Mouse (Mus musculus) lung, postnatal 0 days (tissue): ENCODE measurements around the gene Arhgap10. TPM values are rescaled to one million over a fixed set of nuclear protein-coding genes. Genes with fewer than 3 reads are reported as not detected.

Experiments used
- ATAC-seq: fragments of 200-750 bp; cut with Nextera tagmentation; 2 replicates; pipeline ENCODE4 v1.8.0; 2017; ENCODE audit warnings: moderate library complexity
- DNase-seq: peaks from one replicate; pipeline ENCODE4 v3.0.0-alpha.2; 2016; ENCODE audit warnings: low spot score
- H3K27ac ChIP-seq: fragments of 300-500 bp; sonication (generic); 2 replicates; pipeline ENCODE4 v1.5.1; 2014; ENCODE audit warnings: antibody characterized with exemption, mild to moderate bottlenecking, low read length, mixed read lengths
- H3K27me3 ChIP-seq: fragments of 300-500 bp; sonication (generic); replicated peaks from 2 replicates; pipeline ENCODE4 v1.6.1; 2014; ENCODE audit warnings: low read length, mixed read lengths; ENCODE audit not compliant: insufficient read depth
- H3K36me3 ChIP-seq: fragments of 300-500 bp; sonication (generic); 2 replicates; pipeline ENCODE4 v1.6.1; 2014; ENCODE audit warnings: low read length, mixed read lengths; ENCODE audit not compliant: insufficient read depth
- H3K4me1 ChIP-seq: fragments of 300-500 bp; sonication (generic); 2 replicates; pipeline ENCODE4 v1.6.1; 2014; ENCODE audit warnings: antibody characterized with exemption, low read depth, low read length, mixed read lengths; ENCODE audit not compliant: insufficient read depth
- H3K4me2 ChIP-seq: fragments of 300-500 bp; sonication (generic); replicated peaks from 2 replicates; pipeline ENCODE4 v1.6.1; 2014; ENCODE audit warnings: low read depth, mild to moderate bottlenecking, low read length, moderate library complexity, mixed read lengths
- H3K4me3 ChIP-seq: fragments of 300-500 bp; sonication (generic); 2 replicates; pipeline ENCODE4 v1.5.1; 2014; ENCODE audit warnings: low read depth, low read length
- H3K9ac ChIP-seq: fragments of 300-500 bp; sonication (generic); replicated peaks from 2 replicates; pipeline ENCODE4 v1.6.1; 2014; ENCODE audit warnings: low read depth, mild to moderate bottlenecking
- H3K9me3 ChIP-seq: fragments of 300-500 bp; sonication (generic); 2 replicates; pipeline ENCODE4 v1.6.1; 2016; ENCODE audit warnings: low read length, mixed read lengths
- CTCF ChIP-seq: IDR thresholded peaks from 2 replicates; pipeline ENCODE4 v1.5.1; 2016; ENCODE audit warnings: antibody characterized with exemption, mild to moderate bottlenecking
- EP300 ChIP-seq: IDR thresholded peaks from 2 replicates; pipeline ENCODE4 v1.6.1; 2016; ENCODE audit warnings: antibody characterized with exemption, mild to moderate bottlenecking, control low read depth
- WGBS: fragments of 180-500 bp; shearing (Covaris S2); extraction: QIAGEN DNeasy Blood & Tissue Kit; methylation state at CpG from one replicate; pipeline ENCODE4 v1.1.7; 2014; 5-methylcytosine and 5-hydroxymethylcytosine counted together
- polyA plus RNA-seq: library from polyadenylated mRNA; unstranded; fragments of >200 nt; fragmentation: Nextera tagmentation; extraction: Ambion mirVana; gene quantifications from 2 replicates; pipeline ENCODE4 v1.2.1, GENCODE M21; 2015

The Arhgap10 gene
- polyA plus RNA-seq, 1 experiment from 2014 or later = 15.9 TPM

DNA sequence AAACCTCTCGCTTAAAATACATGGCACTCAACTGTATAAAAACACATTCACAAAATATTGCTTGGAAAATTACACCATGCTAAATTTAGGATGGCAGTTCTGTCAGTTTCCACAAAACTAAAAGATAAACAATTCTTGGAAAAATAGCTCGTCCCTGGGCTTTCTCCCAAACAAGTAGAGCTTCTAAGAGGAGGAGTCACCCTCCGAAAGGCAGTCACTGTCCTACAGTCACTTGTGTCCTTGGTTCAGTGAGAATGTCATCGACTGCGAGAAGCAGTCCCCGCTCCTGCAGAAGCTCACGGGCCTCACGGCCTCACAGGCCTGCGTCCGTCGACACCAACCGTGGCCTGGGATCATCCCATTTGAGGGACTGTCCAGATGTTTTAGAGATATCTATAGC, 40.1 kb downstream of the Arhgap10 start:
- no peak overlapping the region for H3K9ac ChIP-seq
- peak; percentile 86 for DNase-seq

DNA sequence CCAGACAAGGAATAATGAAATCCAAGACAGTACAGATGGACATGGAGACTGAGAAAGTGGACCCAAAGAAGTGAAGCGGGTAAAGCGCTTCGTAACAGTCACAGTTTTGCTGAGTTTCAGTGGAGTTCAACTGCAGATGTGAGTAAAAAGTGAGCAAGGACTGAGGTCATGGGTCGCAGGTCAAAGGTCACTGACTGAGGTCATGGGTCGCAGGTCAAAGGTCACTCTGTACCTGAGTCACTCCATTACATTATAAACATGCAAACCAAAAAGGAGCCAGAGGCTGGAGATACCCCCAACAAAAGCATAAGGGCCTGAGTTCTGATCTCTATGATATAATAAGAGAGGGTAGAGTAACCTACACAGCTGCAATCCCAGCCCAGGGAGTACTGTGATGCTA, 43.1 kb downstream of the Arhgap10 start:
- no peak for TF ChIP-seq EP300
- TF ChIP-seq CTCF = no peak
- H3K27ac ChIP-seq = no peak overlapping the region
- no peak overlapping the region for H3K4me2 ChIP-seq
- H3K4me3 ChIP-seq = no peak overlapping the region
- no peak overlapping the region for H3K9ac ChIP-seq
- ATAC-seq (no peak), DNase-seq (no peak)
- WGBS = 91% methylated on average over 5 of the region's 5 CpGs
- H3K4me1 ChIP-seq = peaks cover 19% of the 10 kb centered on the region
- no peaks in the 10 kb centered on the region for H3K36me3 ChIP-seq
- H3K9me3 ChIP-seq = no peaks in the 10 kb centered on the region
- H3K27me3 ChIP-seq = no peaks in the 10 kb centered on the region

More for the DNA sequence above, 40.1 kb downstream of the Arhgap10 start:
- Histone ChIP-seq H3K4me1 (peaks cover 19% of the 10 kb centered on the region), H3K4me2 (no peak overlapping the region), H3K36me3 (no peaks in the 10 kb centered on the region), H3K9me3 (no peaks in the 10 kb centered on the region), H3K27me3 (no peaks in the 10 kb centered on the region), H3K4me3 (no peak overlapping the region), H3K27ac (no peak overlapping the region)
- WGBS = 59% methylated on average over 12 of the region's 12 CpGs
- TF ChIP-seq CTCF (no peak), EP300 (peak; percentile 89)
- peak; percentile 42 for ATAC-seq

DNA sequence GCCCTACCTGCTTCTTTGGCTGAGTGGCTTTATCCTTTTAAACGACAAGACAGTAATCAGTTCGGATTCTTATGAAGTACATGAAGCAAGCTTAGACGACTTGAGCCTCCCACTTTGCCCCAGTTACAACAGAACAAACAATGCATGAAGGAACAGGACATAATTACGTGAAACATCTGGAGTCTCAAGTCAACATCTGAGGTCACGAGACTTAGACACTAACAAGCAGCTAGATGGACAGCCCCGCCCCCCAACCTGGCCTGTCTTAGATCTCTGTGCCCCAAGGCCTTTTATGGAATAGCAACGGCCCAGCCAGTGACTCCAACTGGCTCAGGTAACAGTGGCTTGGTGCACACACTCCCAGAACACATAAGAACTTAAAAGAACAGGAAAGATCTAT, 44.0 kb downstream of the Arhgap10 start:
- peak; percentile 85 for DNase-seq

DNA sequence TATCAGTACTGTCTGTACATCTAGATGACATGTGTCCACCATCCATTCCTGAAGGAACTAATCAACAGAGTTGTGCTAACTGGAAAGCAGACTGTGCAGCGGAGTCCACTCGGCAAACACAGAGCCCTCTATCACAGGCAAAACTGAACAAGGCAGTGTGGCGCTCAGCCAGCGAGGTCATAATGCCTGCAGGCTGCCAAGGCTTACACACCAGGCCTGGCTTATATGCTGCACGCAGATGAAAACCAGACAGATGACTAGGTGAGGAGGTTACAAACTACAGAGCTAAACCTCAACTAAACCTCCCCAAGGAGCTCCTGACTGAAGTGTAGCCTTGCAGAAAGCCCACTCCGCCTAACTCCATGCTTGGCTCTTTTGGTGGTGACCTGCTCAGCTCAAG, 44.4 kb downstream of the Arhgap10 start:
- ATAC-seq = peak; percentile 47
- peak; percentile 44 for DNase-seq
- Histone ChIP-seq H3K9ac (no peak overlapping the region), H3K4me3 (no peak overlapping the region), H3K36me3 (no peaks in the 10 kb centered on the region), H3K27ac (peak overlapping the region; percentile 11; the same call in 1 of the 2 replicates), H3K4me1 (peaks cover 12% of the 10 kb centered on the region), H3K9me3 (no peaks in the 10 kb centered on the region), H3K4me2 (no peak overlapping the region), H3K27me3 (no peaks in the 10 kb centered on the region)
- no peak for TF ChIP-seq EP300
- TF ChIP-seq CTCF = no peak
- WGBS = 46% methylated on average over 6 of the region's 6 CpGs

More for the DNA sequence above, 44.0 kb downstream of the Arhgap10 start:
- 34% methylated on average over 7 of the region's 7 CpGs for WGBS
- TF ChIP-seq EP300 (0 out of 2 replicates have a peak, but pooled peaks have one; percentile 32), CTCF (no peak)
- H3K4me2 ChIP-seq = no peak overlapping the region
- H3K4me1 ChIP-seq = peaks cover 16% of the 10 kb centered on the region
- H3K27ac ChIP-seq = peak overlapping the region; percentile 11; the same call in 1 of the 2 replicates
- no peak overlapping the region for H3K4me3 ChIP-seq
- ATAC-seq = peak; percentile 57
- no peaks in the 10 kb centered on the region for H3K9me3 ChIP-seq
- H3K36me3 ChIP-seq = no peaks in the 10 kb centered on the region
- no peaks in the 10 kb centered on the region for H3K27me3 ChIP-seq
- no peak overlapping the region for H3K9ac ChIP-seq

DNA sequence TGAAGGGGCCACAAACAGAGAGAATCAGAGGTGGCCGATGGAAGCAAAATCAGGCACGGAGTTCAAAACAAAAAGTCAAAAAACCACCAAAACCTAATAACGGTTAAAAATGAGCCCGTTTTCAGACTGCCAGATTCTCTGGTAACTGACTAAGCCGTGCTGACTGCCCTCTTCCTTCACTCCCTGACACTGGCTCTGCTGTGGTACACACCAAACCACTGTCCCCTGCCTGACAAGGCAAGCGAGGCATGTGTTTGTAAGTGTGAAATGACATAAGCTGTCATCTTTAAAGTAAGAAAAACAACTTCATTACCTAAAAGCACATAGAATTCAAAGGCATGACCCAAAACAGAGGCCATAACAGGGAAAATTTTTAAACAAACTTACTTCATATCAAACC, 56.4 kb downstream of the Arhgap10 start:
- no peak for TF ChIP-seq EP300
- TF ChIP-seq CTCF = no peak
- no peak for DNase-seq
- H3K27me3 ChIP-seq = no peaks in the 10 kb centered on the region
- H3K9me3 ChIP-seq = no peaks in the 10 kb centered on the region
- no peak overlapping the region for H3K4me2 ChIP-seq
- no peak overlapping the region for H3K27ac ChIP-seq
- ATAC-seq = no peak
- WGBS = 69% methylated on average over 6 of the region's 6 CpGs
- H3K4me3 ChIP-seq = no peak overlapping the region
- no peaks in the 10 kb centered on the region for H3K4me1 ChIP-seq
- no peaks in the 10 kb centered on the region for H3K36me3 ChIP-seq
- no peak overlapping the region for H3K9ac ChIP-seq

DNA sequence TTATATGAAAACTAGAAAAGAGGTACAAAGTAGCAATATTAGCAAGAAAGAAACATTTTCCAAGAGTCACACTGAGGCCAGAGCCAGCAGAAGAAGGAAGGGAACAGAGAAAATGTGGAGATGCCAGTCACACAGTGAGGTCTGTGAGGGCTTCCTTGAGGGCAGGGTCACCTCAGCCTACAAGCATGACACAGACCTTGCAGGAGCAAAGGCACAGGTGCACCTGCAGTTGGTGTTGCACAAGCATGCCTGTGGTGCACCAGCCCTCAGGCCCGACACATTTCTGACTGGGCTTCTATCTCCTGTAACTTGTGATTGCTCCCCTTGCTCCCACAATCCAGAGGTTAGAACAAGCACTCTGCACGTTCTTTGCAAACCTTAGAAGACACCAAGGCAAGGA, 57.4 kb downstream of the Arhgap10 start:
- ATAC-seq (no peak), DNase-seq (no peak)
- Histone ChIP-seq H3K4me3 (no peak overlapping the region), H3K9me3 (no peaks in the 10 kb centered on the region), H3K4me2 (no peak overlapping the region), H3K4me1 (no peaks in the 10 kb centered on the region), H3K9ac (no peak overlapping the region), H3K27ac (no peak overlapping the region), H3K27me3 (no peaks in the 10 kb centered on the region), H3K36me3 (no peaks in the 10 kb centered on the region)
- WGBS = 86% methylated on average over 2 of the region's 2 CpGs
- TF ChIP-seq EP300 = no peak
- TF ChIP-seq CTCF = no peak

DNA sequence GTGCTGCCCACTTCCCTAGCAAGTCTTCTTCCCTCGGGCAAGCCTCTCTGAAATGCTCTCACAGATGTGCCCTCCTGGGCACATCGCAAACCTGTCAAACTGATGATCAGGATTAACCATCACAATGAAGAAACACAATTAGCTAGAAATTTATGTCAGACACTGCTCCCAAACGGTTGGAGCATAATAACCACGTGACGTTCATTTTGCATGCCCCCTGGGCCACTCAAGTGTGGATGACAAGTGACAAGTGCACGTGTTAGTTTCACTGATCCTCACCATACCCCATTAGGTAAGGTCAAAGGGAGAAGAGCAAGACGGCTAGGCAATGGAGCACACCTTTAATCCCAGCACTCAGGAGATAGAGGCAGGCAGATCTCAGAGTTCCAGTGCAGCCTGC, 58.1 kb downstream of the Arhgap10 start:
- Histone ChIP-seq H3K27ac (no peak overlapping the region), H3K9me3 (no peaks in the 10 kb centered on the region), H3K4me3 (no peak overlapping the region), H3K4me1 (no peaks in the 10 kb centered on the region), H3K36me3 (no peaks in the 10 kb centered on the region), H3K9ac (no peak overlapping the region), H3K4me2 (no peak overlapping the region), H3K27me3 (no peaks in the 10 kb centered on the region)
- DNase-seq (no peak), ATAC-seq (no peak)
- TF ChIP-seq CTCF (no peak), EP300 (no peak)
- WGBS = 69% methylated on average over 7 of the region's 7 CpGs
